Mouse (Mus musculus): ENCODE data around the gene Pkhd1.
A peak's percentile ranks its signal among the peaks of the same experiment; 100 is the strongest.
"Not testable (repeated sequence)": the region's sequence is repeated elsewhere in the genome, so short reads cannot be mapped to it uniquely, and the experiment has no call there.

The Pkhd1 gene

DNA sequence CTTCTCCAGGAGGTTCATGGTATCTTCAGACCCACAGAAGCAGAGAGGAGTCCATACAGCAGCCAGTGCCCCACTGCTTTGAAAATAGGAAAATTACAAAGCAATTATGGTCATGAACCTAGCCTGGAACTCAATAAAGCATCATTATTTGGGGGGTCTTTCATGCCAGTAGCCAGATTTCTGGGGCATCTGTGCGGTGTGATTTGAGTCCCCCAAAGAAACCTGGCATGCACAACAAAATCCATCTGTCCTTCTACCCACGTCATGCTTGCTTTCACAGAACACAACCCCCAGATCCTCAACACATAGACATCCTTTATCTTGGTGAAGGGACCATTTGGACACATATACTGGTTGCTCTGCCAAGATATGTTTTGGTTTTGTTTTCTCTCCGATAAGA, 316.2 kb downstream of the Pkhd1 start:
- no peak for DNase-seq (ENCODE audit: low read depth, low spot score)

DNA sequence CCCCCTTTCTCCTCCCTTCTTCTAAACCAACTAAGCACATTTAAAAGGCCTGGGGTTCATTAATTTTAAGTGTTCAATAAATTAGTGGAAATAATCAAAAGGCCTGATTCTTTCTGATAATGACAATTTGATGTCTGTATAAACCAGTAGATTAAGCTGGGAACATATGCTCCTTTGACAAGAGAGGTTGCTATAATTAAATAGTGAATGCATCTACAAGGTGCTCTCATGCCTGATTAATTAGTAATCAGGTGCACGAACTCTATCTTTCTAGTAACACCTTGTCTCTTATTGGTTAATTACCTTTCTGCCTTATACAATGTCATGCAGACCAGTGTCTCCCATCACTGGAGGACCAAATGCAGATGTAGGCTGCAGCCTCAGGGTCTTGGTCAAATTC, 329.2 kb downstream of the Pkhd1 start:
- DNase-seq (ENCODE audit: low read depth, low spot score) = no peak

DNA sequence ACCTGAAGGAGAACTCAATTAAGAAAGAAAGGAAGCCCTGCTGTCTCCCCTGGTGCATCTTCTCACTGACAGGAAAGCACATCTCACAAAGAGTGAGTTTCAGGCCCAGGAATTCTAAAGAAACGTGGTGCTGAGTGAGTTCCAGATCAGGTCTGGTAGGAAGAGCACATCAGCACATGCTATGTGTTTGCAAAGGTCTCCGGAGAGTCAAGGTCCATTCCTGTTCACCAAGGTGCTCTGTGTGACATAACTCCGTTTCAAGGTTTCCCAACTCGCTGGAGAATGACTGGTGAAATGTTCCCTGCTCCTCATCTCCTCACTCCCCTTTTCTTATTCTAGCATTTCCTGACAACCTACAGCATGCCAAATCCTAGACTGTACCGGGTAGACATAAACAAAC, 357.5 kb downstream of the Pkhd1 start:
- DNase-seq (ENCODE audit: low read depth, low spot score) = no peak

DNA sequence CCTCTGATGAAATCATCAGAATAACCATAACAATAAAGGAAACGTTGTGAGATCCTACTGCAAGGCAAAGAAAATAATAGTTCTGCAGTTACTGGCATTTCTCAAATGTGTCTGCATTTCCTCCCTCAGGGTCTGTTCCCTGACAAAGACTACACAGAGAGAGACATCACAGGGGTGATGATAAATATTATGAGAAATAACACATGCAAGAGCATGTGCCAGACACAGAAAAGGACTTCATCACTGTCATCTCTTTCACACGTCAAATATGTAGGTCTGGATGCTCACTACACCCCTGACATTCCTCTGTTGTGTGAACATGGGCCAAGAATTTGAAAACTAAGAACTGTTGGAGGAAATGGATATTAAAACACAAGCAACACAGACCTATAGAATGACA, 369.7 kb downstream of the Pkhd1 start:
- DNase-seq (ENCODE audit: low read depth, low spot score) = peak; percentile 2

DNA sequence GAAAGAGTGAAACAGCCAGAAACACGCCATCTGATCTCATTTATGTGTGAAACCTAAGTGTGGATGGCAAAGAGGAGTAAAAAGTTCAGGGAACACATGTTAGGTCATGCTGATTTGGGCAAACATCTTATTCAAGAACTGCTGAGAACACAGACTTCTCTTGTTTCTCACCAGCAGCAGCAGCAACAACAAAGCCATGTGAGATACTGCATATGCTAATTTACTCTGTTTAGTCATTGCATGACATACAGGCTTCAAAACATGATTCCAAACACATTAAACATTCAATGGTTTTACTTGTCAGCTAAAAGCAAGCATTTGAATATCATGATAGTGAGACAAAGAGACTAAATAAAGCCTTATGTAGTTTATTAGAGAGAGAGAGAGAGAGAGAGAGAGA, 401.2 kb downstream of the Pkhd1 start:
- no peak for DNase-seq (ENCODE audit: low read depth, low spot score)

DNA sequence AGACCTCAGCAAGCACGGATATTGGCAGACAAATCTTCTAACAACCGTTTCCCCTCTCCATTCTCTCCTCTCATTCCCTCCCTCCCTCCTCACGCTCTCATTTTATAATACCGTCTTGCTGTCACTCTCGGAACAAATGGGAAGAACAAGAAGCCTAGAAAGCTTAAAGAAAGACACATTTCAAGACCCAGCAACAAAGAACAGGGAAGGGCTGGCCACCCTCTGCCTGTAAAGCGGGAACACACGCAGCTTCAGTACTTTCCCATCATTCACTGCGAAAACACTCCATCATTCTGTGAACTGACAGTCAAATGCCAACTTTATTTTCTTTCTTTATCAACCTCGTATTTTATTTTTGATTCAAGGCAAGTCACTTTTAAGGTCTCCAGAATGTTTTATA, 427.4 kb downstream of the Pkhd1 start:
- peak; percentile 18 for DNase-seq (ENCODE audit: low read depth, low spot score)

DNA sequence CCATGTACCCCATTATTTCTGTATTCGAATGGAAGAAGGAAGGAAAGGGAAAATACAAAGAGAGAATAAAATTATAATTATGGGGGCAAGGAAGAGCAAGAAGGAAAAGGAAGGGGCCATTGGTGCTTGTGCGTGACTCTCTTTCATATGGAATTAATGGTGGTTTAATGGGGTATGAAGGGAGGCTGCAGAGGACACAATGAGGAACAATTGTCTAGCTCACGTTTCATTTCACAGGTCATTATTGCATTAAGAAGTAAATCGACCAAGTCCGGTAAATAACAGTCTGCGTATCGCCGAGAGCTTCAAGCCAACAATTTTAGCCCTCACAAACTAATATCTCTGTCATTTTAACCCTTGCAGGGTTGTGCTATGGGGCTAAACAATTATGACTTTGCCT, 437.7 kb downstream of the Pkhd1 start:
- peak; percentile 15 for DNase-seq (ENCODE audit: low read depth, low spot score)

DNA sequence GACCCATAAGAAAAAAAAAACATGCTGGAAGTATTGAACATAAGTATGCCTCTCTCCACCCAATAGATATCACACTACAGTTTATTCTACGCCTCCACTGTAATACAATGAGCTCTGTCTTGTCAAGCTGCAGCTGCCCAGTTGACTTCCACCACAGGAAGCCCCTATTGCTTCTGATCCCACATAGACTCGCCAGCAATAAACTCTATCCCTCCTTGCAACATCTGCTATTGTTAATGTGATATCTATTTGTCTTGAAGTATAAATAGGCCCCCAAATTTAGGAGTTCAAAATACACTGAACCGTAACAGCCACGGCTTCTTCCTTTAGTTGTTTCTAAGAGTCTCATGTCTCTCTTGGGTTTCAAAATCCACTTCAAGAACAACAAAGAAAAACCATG, 446.7 kb downstream of the Pkhd1 start:
- DNase-seq (ENCODE audit: low read depth, low spot score) = no peak

DNA sequence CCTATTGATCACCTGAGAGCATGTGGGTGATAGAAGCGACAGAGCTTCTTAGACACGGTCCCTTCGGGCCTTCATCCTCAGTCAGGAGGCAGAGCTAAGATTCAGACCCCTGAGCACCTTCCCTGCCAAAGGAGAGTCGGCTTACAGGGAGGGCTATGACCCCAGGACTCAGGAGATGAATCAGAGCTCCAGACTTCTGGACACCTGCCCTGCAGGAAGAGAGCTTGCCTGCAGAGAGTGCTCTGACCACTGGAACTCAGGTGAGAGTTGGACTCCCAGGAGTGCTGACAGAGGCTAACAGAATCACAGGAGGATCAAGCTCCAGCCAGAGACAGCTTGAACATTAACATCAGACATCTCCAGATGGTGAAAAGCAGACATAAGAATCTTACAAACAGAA, 467.2 kb downstream of the Pkhd1 start:
- not testable (repeated sequence) for DNase-seq (ENCODE audit: low read depth, low spot score)

DNA sequence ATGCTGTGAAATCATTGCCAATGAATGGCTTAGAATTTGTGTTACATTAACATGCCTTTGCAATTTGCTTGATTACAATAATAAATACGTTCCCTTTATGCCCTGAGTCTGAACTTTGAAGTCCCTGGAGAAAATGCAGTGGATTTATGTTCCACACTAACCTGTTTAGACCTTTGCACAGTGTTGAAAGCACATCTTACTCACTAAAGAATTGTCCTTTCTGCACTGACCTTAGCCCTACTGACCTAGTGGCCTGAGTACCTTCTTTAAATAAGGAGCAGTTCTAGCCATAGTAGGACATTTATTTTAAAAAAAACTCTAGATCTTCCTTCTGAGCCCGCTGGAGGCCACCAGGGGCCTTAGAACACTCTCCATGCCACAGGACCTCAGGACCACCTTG, 467.8 kb downstream of the Pkhd1 start:
- DNase-seq (ENCODE audit: low read depth, low spot score) = no peak

DNA sequence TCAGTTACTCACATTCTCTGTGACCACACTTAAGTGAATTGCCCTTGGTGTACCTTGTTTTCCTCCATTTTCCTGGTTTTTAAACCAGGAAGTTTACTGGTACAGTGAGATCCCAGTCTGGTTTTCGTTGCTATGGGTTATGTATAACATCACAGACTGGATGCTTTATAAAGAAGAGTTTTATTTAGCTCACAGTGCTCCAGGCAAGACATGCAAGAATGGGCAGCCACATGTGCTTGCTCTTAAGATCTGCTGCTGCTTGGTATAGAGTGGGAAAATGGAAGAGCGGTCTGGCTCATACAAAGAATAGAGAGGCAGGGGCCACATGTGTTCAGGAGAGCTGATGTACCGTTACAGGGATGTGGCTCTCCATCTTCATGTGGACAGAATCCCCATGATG, 481.7 kb downstream of the Pkhd1 start:
- DNase-seq (ENCODE audit: low read depth, low spot score) = no peak

DNA sequence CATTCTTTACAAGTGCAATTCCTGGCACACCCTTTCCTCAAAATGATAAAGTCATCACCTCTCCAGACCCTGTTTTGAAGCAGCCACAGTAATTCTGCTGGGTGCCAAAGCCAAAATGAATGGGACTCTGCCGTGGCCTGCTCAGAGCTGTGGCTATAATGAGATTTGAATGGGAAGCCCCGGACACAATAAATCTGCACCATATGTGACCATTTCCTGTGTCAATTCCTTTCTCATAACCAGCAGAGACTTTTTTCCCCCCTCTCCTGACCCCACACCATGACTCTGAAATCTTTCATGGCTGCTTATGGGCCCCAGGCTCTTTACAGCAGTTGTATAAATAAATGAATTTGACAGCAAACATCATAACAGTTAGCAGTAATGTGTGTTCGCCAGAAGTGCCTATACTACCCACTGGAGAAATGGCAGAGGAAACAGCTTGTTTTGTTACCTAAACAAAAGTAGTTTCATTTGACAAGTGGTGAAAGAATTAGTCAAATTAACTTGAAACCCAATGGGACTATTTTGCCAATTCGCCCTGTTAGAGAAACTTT, 482.7 kb downstream of the Pkhd1 start:
- DNase-seq (ENCODE audit: low read depth, low spot score) = peak; percentile 52

DNA sequence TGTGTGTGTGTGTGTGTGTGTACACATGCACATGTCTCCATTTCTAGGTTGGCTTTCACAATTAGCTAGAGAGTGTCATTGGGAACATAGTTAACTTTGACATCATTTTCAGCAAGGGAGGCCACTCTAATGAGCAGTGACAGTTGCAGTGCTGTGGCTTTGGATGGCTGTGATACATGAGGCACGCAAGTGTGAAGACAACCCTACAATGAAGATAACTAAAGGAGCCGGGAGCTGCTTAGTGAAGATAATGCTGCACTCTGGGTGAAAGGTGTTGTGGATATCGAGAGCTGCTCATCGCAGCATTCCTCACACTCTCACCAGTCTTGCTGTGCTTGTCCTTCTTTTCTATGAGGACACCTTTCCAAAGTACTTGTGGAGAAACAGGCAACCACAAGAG, 484.2 kb downstream of the Pkhd1 start:
- no peak for DNase-seq (ENCODE audit: low read depth, low spot score)

DNA sequence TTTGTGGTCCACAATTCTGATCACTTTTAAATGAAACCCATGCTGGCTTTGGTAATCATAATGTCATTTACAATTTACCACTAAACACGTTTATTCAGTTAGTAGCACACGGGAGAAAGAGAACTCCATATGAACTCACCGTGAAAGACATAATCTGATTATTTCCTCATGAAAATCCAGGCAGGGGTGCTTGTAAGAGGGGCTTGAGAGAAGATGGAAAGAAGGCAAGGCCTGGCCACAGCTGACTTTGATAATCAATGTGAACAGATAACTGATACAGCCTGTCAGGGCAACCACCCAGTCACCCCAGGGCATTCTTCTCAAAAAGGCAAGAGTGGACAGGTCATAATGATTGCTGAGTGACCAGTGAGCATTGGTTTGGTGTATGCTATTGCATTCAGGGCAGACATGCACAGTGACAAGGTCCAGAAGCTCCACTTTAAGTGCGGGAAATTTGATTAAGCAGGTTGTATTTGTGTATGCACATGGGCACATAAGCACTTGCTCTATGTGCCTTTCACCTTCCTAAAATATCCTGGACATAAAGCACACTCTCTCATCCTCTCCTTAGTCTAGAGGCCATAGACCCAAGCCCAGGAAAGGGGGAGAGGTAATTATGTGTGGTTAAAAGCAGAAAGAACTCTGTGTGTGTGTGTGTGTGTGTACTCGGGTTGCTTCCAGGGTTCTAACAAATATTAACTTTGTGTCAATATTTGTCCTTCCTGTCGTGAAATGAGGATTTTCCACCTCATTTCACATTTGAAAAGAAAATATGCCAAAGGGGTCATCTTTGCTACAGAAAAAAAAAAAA, 485.9 kb downstream of the Pkhd1 start:
- no peak for DNase-seq (ENCODE audit: low read depth, low spot score)

DNA sequence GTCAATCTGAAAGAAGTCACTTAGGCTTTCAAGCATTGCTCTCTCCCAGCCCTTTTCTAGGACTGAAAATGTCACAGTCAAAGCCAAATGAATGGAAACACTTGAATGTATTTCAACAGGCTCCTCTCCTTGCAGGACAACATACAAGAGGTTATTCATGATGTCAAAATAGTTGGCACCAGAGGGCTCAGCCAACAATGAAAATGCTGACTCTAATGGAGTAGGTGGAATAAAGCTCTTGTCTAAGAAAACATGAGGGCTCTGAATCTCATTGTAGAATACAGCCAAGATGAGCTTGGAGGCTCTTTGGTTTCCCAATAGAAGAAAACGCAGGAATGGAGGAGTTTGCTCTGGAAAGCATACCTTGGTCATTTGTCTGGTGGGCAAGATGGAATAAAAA, 500.5 kb downstream of the Pkhd1 start:
- DNase-seq (ENCODE audit: low read depth, low spot score) = no peak

DNA sequence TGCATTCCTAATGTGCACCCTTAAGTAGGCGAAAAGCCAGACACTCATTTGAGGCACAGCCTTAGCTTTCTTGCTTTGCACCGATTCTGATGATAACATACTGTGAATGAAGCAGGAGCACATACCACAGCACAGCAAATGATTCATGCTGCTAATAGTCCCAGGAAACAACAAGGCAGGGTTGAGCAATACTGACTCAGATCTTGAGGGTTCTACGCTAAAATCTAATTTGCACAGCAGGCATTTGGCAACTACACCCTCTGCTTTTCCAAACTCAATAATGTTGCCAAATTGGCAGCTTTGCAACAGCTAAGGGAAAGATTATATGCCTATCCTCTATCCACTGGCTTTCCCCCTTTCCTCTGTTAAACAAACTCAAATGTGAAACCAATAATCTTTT, 548.1 kb downstream of the Pkhd1 start:
- no peak for DNase-seq (ENCODE audit: low read depth, low spot score)

DNA sequence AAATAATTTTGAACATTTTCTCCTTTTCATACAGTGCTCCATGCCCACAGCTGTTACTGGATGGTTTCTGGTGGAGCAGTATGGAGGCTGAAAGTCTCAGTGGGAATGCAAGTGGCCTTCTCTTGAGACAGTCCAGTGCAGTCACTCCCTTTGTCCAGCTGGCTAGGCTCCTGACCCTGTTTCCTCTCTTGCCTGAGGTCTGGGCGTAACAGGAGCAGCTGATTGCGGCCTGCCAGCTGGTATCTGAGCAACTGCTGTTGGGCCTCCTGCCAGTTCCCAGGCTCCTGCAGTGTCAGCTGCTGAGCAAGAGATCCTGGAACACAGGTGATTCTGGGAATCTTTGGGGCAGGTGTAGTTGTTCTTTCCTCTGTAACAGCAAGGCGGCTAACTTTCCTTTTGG, 559.6 kb downstream of the Pkhd1 start:
- DNase-seq (ENCODE audit: low read depth, low spot score) = peak; percentile 19

DNA sequence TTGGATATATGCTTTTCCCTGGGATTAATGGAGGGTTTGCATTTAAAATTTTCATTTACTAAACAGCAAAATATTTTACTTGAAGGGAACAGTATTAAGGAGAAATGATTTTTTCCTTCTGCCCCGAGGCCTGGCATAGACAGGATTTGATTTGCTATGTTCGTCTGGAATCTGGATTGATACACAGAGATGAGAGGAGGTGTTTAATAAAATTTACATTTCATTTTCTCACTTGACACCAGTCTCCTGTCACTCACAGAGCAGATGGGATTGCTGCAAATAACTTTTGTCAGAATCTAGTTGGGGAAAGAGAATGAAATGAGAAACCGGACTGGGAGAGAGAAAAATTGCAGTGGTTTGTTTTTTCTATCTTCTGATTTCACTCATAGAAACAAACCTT, 578.5 kb downstream of the Pkhd1 start:
- no peak for DNase-seq (ENCODE audit: low read depth, low spot score)

DNA sequence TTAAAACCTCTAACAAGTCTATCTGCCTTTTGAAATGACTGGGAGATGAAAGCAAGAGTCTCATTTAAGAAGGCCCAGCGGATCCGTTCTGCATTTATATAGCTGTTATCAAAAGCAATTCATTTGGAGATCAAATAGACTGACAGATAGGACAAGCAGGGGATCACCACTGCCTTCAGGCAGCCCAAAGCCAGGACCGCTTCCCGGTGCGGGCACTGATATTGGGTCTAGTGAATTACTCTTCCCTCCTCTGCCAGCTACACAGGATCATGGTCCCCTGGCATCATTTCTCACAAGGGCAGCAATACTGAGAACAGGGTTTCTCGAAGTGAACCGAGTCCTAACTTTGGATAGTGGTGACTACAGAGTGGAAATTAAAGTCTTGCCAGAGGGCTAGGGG, 582.6 kb downstream of the Pkhd1 start:
- DNase-seq (ENCODE audit: low read depth, low spot score) = no peak

DNA sequence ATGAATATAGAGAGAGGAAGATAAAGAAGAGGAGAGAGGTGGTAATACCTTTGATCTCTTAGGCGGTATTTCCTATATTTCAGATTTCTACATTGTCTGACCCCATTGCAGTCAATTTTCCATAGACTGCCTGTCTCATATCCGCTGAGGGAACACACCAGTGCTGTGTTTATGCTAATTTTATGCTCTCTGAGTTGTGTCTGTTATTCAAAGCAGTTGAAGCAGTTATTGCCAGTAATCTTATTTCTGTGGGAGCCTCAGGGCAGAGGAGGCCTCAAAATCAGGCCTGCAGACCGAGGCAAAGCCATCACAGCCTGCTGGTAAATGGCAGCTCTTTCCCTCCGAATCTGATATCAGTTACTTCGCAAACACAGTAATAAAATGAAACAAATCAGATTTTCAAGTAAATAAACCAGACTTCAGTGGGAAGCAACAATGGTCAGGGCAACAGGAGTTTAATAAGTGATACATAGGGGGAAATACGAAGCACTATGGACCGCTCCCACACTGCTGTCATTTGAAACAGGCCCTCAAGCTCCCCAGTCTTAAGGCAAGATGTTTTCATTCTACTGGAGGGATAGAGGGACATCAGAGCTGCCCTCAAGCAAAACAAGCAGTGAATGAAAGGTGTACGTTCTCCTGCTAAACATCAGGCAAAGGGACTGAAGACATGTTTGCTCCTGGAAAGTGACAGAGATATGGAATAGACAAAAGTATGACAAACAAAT, 599.5 kb downstream of the Pkhd1 start:
- no peak for DNase-seq (ENCODE audit: low read depth, low spot score)

DNA sequence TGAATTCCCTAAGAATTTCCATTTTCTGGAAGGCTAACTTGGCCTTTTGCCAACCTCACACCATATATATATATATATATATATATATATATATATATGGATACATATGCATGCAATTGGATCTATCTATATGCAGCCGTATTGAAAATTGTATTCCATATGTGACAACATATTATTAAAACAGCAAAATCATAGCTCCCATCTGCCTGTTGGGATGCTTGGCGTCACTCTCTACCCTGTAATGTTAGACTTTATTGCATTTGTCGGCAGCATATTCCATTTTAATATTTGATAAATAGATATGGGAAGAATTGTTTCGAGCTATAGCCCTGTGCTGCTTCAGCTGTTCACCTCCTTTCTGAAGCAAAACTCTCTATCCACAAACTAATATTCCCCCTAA, 600.2 kb downstream of the Pkhd1 start:
- DNase-seq (ENCODE audit: low read depth, low spot score) = no peak

All from mesoderm, embryonic 11.5 days (tissue).